Mouse (Mus musculus) heart, embryonic 12.5 days (tissue): ENCODE data around the gene D6Ertd527e. TPM values are rescaled to one million over a fixed set of nuclear protein-coding genes. Genes with fewer than 3 reads are reported as not detected.

Source experiments
- ATAC-seq: fragments of 200-750 bp; cut with Nextera tagmentation; 2 replicates; pipeline ENCODE4 v1.8.0; 2017; ENCODE audit warnings: moderate TSS enrichment, moderate library complexity; ENCODE audit not compliant: insufficient number of reproducible peaks, low FRiP score
- H3K27ac ChIP-seq: fragments of 300-500 bp; sonication (generic); 2 replicates; pipeline ENCODE4 v1.5.1; 2016; ENCODE audit warnings: mild to moderate bottlenecking, moderate library complexity; ENCODE audit not compliant: poor library complexity, severe bottlenecking
- H3K27me3 ChIP-seq: fragments of 300-500 bp; sonication (generic); replicated peaks from 2 replicates; pipeline ENCODE4 v1.6.1; 2016; ENCODE audit warnings: mild to moderate bottlenecking, moderate library complexity
- H3K36me3 ChIP-seq: fragments of 300-500 bp; sonication (generic); 2 replicates; pipeline ENCODE4 v1.6.1; 2016; ENCODE audit warnings: mild to moderate bottlenecking, moderate library complexity
- H3K4me1 ChIP-seq: fragments of 300-500 bp; sonication (generic); replicated peaks from 2 replicates; pipeline ENCODE4 v1.6.1; 2016; ENCODE audit warnings: mild to moderate bottlenecking
- H3K4me2 ChIP-seq: fragments of 300-500 bp; sonication (generic); 2 replicates; pipeline ENCODE4 v1.6.1; 2016; ENCODE audit warnings: mild to moderate bottlenecking, moderate library complexity
- H3K4me3 ChIP-seq: fragments of 300-500 bp; sonication (generic); 2 replicates; pipeline ENCODE4 v1.5.1; 2016; ENCODE audit warnings: mild to moderate bottlenecking
- H3K9ac ChIP-seq: fragments of 300-500 bp; sonication (generic); 2 replicates; pipeline ENCODE4 v1.6.1; 2016; ENCODE audit warnings: mild to moderate bottlenecking, moderate library complexity
- H3K9me3 ChIP-seq: fragments of 300-500 bp; sonication (generic); replicated peaks from 2 replicates; pipeline ENCODE4 v1.6.1; 2016; ENCODE audit warnings: mild to moderate bottlenecking, moderate library complexity
- WGBS: fragments of 180-500 bp; shearing (Covaris S2); methylation state at CpG from one replicate; pipeline ENCODE4 v1.1.7; 2016; 5-methylcytosine and 5-hydroxymethylcytosine counted together
- polyA plus RNA-seq: library from polyadenylated mRNA; unstranded; fragments of >200 nt; fragmentation: Nextera tagmentation; extraction: Ambion mirVana; gene quantifications from 2 replicates; pipeline ENCODE4 v1.2.1, GENCODE M21; 2016

Gene D6Ertd527e
- polyA plus RNA-seq, 1 experiment from 2014 or later, result 0.10 TPM

DNA sequence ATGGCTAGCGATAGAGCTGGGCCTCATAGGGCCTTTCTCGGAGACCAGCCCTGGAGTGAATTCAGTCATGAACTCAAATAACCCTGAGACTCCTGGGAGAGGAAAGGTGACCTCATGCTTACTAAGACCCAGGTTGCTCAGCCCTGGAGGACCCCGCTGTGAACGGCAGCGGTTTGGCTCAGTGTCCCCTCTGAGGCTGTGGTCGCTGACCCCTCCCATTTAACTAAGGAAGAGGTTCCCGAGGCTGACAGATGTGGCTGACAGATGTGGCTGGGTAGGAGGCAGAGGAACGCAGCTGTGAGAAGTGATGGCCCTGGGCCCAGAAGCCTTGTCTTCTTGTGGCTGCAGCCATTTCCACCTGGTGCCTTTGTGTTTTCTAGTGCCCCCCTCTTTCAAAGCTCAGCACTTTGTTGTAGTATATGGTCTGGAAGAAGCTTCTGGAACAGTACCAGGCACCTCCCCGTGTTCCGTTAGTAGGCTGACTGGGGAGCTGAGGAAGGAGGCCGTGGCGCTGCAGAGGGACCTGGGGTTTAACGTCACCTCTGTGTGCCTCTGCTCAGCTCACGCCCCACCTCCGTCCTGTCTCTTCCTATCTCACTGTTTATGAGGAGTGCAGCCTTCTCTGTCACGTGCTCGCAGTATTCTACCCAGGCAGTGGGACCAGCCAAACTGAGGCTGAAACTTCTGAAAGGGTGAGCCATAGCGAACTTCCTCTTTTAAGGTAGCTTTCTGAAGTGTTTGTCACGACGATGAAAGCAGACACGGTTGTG, 48.1 kb downstream of the D6Ertd527e start:
- Histone ChIP-seq H3K9me3 (no peaks in the 10 kb centered on the region), H3K4me1 (peaks cover 16% of the 10 kb centered on the region; the same call in 1 of the 2 replicates), H3K4me3 (no peak overlapping the region), H3K4me2 (no peak overlapping the region), H3K9ac (no peak overlapping the region), H3K36me3 (no peaks in the 10 kb centered on the region), H3K27ac (no peak overlapping the region), H3K27me3 (no peaks in the 10 kb centered on the region)
- ATAC-seq, result peak; percentile 82
- WGBS, result 63% methylated on average over 21 of the region's 21 CpGs

- H3K27ac ChIP-seq, result no peak overlapping the region
- no peak overlapping the region for H3K4me2 ChIP-seq
- peaks cover 16% of the 10 kb centered on the region; the same call in 1 of the 2 replicates for H3K4me1 ChIP-seq
- H3K9ac ChIP-seq, result no peak overlapping the region
- no peak overlapping the region for H3K4me3 ChIP-seq
- no peak for ATAC-seq
- H3K36me3 ChIP-seq, result no peaks in the 10 kb centered on the region
- WGBS, result 62% methylated on average over 7 of the region's 7 CpGs
- no peaks in the 10 kb centered on the region for H3K9me3 ChIP-seq
- H3K27me3 ChIP-seq, result no peaks in the 10 kb centered on the region
Observed at GRCm38 (mm10) chr6:87153231-87153580, 48.7 kb downstream of the D6Ertd527e start.

GRCm38 (mm10) chr6:87153836-87154235, 49.3 kb downstream of the D6Ertd527e start:
- H3K9me3 ChIP-seq, result no peaks in the 10 kb centered on the region

GRCm38 (mm10) chr6:87158062-87158623, 53.6 kb downstream of the D6Ertd527e start:
- WGBS, result 78% methylated on average over 7 of the region's 7 CpGs
- no peak for ATAC-seq
- peaks cover 19% of the 10 kb centered on the region for H3K4me1 ChIP-seq
- no peaks in the 10 kb centered on the region for H3K36me3 ChIP-seq
- no peaks in the 10 kb centered on the region for H3K27me3 ChIP-seq
- no peak overlapping the region for H3K27ac ChIP-seq
- H3K4me3 ChIP-seq, result no peak overlapping the region
- H3K9ac ChIP-seq, result no peak overlapping the region
- no peaks in the 10 kb centered on the region for H3K9me3 ChIP-seq
- H3K4me2 ChIP-seq, result no peak overlapping the region

More at GRCm38 (mm10) chr6:87153836-87154235, 49.3 kb downstream of the D6Ertd527e start:
- Histone ChIP-seq H3K9ac (no peak overlapping the region), H3K4me1 (peaks cover 16% of the 10 kb centered on the region; the same call in 1 of the 2 replicates), H3K4me3 (no peak overlapping the region), H3K27me3 (no peaks in the 10 kb centered on the region), H3K36me3 (no peaks in the 10 kb centered on the region), H3K27ac (no peak overlapping the region), H3K4me2 (no peak overlapping the region)
- WGBS, result 81% methylated on average over 3 of the region's 3 CpGs
- ATAC-seq, result no peak

GRCm38 (mm10) chr6:87160196-87160595, 55.6 kb downstream of the D6Ertd527e start:
- no peak overlapping the region for H3K27ac ChIP-seq
- no peaks in the 10 kb centered on the region for H3K27me3 ChIP-seq
- no peaks in the 10 kb centered on the region for H3K36me3 ChIP-seq
- peaks cover 8% of the 10 kb centered on the region; the same call in 1 of the 2 replicates for H3K4me1 ChIP-seq
- ATAC-seq, result no peak
- whole genome bisulfite sequencing, result 78% methylated on average over 5 of the region's 5 CpGs
- H3K9me3 ChIP-seq, result no peaks in the 10 kb centered on the region
- no peak overlapping the region for H3K4me3 ChIP-seq
- no peak overlapping the region for H3K9ac ChIP-seq
- H3K4me2 ChIP-seq, result no peak overlapping the region

- H3K9ac ChIP-seq, result no peak overlapping the region
- no peak overlapping the region for H3K4me2 ChIP-seq
- H3K4me3 ChIP-seq, result no peak overlapping the region
- 45% methylated on average over 12 of the region's 12 CpGs for WGBS
- H3K27me3 ChIP-seq, result no peaks in the 10 kb centered on the region
- H3K4me1 ChIP-seq, result peaks cover 13% of the 10 kb centered on the region; the same call in 1 of the 2 replicates
- H3K27ac ChIP-seq, result peak overlapping the region; percentile 56
- H3K36me3 ChIP-seq, result no peaks in the 10 kb centered on the region
- no peaks in the 10 kb centered on the region for H3K9me3 ChIP-seq
- peak; percentile 63; the same call in 1 of the 2 replicates for ATAC-seq
Observed at GRCm38 (mm10) chr6:87161391-87162263, 57.1 kb downstream of the D6Ertd527e start.

Other genes starting within 250 kb of the D6Ertd527e start
- 97.7 and 101 TPM in 2 replicates for gene Nfu1, start 95.5 kb upstream of the D6Ertd527e start, polyA plus RNA-seq
- 17.7 and 19.3 TPM in 2 replicates for gene Gfpt1, start 61.9 kb upstream of the D6Ertd527e start, polyA plus RNA-seq
- 3.6 and 4.3 TPM in 2 replicates for gene Antxr1, start 231.1 kb downstream of the D6Ertd527e start, polyA plus RNA-seq
- gene Gkn1, start 246.2 kb downstream of the D6Ertd527e start, polyA plus RNA-seq, result not detected in 2 replicates